Mouse (Mus musculus): Measurements from ENCODE around the gene Atr. TPM values are rescaled to one million over a fixed set of nuclear protein-coding genes. Genes with fewer than 3 reads are reported as not detected.
A peak's percentile ranks its signal among the peaks of the same experiment; 100 is the strongest.

Atr gene
- polyA plus RNA-seq, 1 experiment from 2014 or later: 14.0 TPM

- H3K27me3 ChIP-seq (ENCODE audit: control insufficient read depth, insufficient read depth, low read length): no peaks in the 10 kb centered on the region
- no peak overlapping the region for H3K4me3 ChIP-seq (replicated peaks; ENCODE audit: low read length)
- no peak overlapping the region for H3K4me2 ChIP-seq (ENCODE audit: low read depth, low read length)
- no peaks in the 10 kb centered on the region for H3K4me1 ChIP-seq (ENCODE audit: control insufficient read depth, insufficient read depth, low read length)
- 64% methylated on average over 3 of the region's 3 CpGs for WGBS
- ATAC-seq (ENCODE audit: insufficient read depth, low FRiP score): no peak
- H3K9ac ChIP-seq (ENCODE audit: low read length): no peak overlapping the region
- no peak overlapping the region for H3K27ac ChIP-seq (ENCODE audit: low read length)
- no peaks in the 10 kb centered on the region for H3K36me3 ChIP-seq (ENCODE audit: control insufficient read depth, insufficient read depth, low read length)
- H3K9me3 ChIP-seq (replicated peaks; ENCODE audit: control insufficient read depth, low read length): no peaks in the 10 kb centered on the region
These were observed 22.6 kb upstream of the Atr start for GRCm38 (mm10) chr9:95834799-95835198.

- H3K4me3 ChIP-seq (replicated peaks; ENCODE audit: low read length): no peak overlapping the region
- no peak for ATAC-seq (ENCODE audit: insufficient read depth, low FRiP score)
- H3K36me3 ChIP-seq (ENCODE audit: control insufficient read depth, insufficient read depth, low read length): no peaks in the 10 kb centered on the region
- no peaks in the 10 kb centered on the region for H3K9me3 ChIP-seq (replicated peaks; ENCODE audit: control insufficient read depth, low read length)
- no peak overlapping the region for H3K9ac ChIP-seq (ENCODE audit: low read length)
- WGBS: 89% methylated on average over 10 of the region's 10 CpGs
- H3K27ac ChIP-seq (ENCODE audit: low read length): no peak overlapping the region
- H3K27me3 ChIP-seq (ENCODE audit: control insufficient read depth, insufficient read depth, low read length): no peaks in the 10 kb centered on the region
- H3K4me1 ChIP-seq (ENCODE audit: control insufficient read depth, insufficient read depth, low read length): no peaks in the 10 kb centered on the region
- H3K4me2 ChIP-seq (ENCODE audit: low read depth, low read length): no peak overlapping the region
These were observed 21.7 kb upstream of the Atr start for GRCm38 (mm10) chr9:95835741-95836140.

GRCm38 (mm10) chr9:95839424-95839823, 18.0 kb upstream of the Atr start:
- Histone ChIP-seq H3K36me3 (ENCODE audit: control insufficient read depth, insufficient read depth, low read length) (no peaks in the 10 kb centered on the region), H3K27ac (ENCODE audit: low read length) (no peak overlapping the region), H3K4me1 (ENCODE audit: control insufficient read depth, insufficient read depth, low read length) (no peaks in the 10 kb centered on the region), H3K27me3 (ENCODE audit: control insufficient read depth, insufficient read depth, low read length) (peaks cover 2% of the 10 kb centered on the region; the same call in 1 of the 2 replicates), H3K9me3 (replicated peaks; ENCODE audit: control insufficient read depth, low read length) (no peaks in the 10 kb centered on the region), H3K4me2 (ENCODE audit: low read depth, low read length) (no peak overlapping the region), H3K9ac (ENCODE audit: low read length) (no peak overlapping the region), H3K4me3 (replicated peaks; ENCODE audit: low read length) (no peak overlapping the region)
- ATAC-seq (ENCODE audit: insufficient read depth, low FRiP score): no peak
- WGBS: 68% methylated on average over 3 of the region's 3 CpGs

- no peaks in the 10 kb centered on the region for H3K36me3 ChIP-seq (ENCODE audit: control insufficient read depth, insufficient read depth, low read length)
- peak within 1 kb of the TSS; percentile 82 for H3K27ac ChIP-seq (ENCODE audit: low read length)
- H3K4me2 ChIP-seq (ENCODE audit: low read depth, low read length): peak within 1 kb of the TSS; percentile 93
- peak within 1 kb of the TSS; percentile 71 for H3K4me3 ChIP-seq (replicated peaks; ENCODE audit: low read length)
- H3K4me1 ChIP-seq (ENCODE audit: control insufficient read depth, insufficient read depth, low read length): no peaks in the 10 kb centered on the region
- whole genome bisulfite sequencing: under 1% methylated on average over 46 of the region's 46 CpGs
- ATAC-seq (ENCODE audit: insufficient read depth, low FRiP score): peak; percentile 88
- peak within 1 kb of the TSS; percentile 72 for H3K9ac ChIP-seq (ENCODE audit: low read length)
- peaks cover 2% of the 10 kb centered on the region; the same call in 1 of the 2 replicates for H3K27me3 ChIP-seq (ENCODE audit: control insufficient read depth, insufficient read depth, low read length)
- H3K9me3 ChIP-seq (replicated peaks; ENCODE audit: control insufficient read depth, low read length): no peaks in the 10 kb centered on the region
These were observed 12.5 kb upstream of the Atr start, which contains the start of gene Pls1 for GRCm38 (mm10) chr9:95844825-95845460. TSS of gene Pls1 (minus strand) at chr9:95845311.

GRCm38 (mm10) chr9:95845711-95846110, 11.7 kb upstream of the Atr start:
- ATAC-seq (ENCODE audit: insufficient read depth, low FRiP score): peak; percentile 53; the same call in 1 of the 2 replicates
- no peaks in the 10 kb centered on the region for H3K36me3 ChIP-seq (ENCODE audit: control insufficient read depth, insufficient read depth, low read length)
- no peak overlapping the region for H3K9ac ChIP-seq (ENCODE audit: low read length)
- peak overlapping the region; percentile 82 for H3K27ac ChIP-seq (ENCODE audit: low read length)
- WGBS: 41% methylated on average over 4 of the region's 4 CpGs
- H3K9me3 ChIP-seq (replicated peaks; ENCODE audit: control insufficient read depth, low read length): no peaks in the 10 kb centered on the region
- H3K4me3 ChIP-seq (replicated peaks; ENCODE audit: low read length): no peak overlapping the region
- peaks cover 2% of the 10 kb centered on the region; the same call in 1 of the 2 replicates for H3K27me3 ChIP-seq (ENCODE audit: control insufficient read depth, insufficient read depth, low read length)
- H3K4me2 ChIP-seq (ENCODE audit: low read depth, low read length): peak overlapping the region; percentile 93
- H3K4me1 ChIP-seq (ENCODE audit: control insufficient read depth, insufficient read depth, low read length): no peaks in the 10 kb centered on the region

GRCm38 (mm10) chr9:95851671-95852070, 5.7 kb upstream of the Atr start:
- ATAC-seq (ENCODE audit: insufficient read depth, low FRiP score): no peak
- WGBS: 71% methylated on average over 11 of the region's 11 CpGs
- H3K36me3 ChIP-seq (ENCODE audit: control insufficient read depth, insufficient read depth, low read length): no peaks in the 10 kb centered on the region

GRCm38 (mm10) chr9:95852896-95853295, 4.5 kb upstream of the Atr start:
- Histone ChIP-seq H3K27me3 (ENCODE audit: control insufficient read depth, insufficient read depth, low read length) (no peaks in the 10 kb centered on the region), H3K4me2 (ENCODE audit: low read depth, low read length) (no peak overlapping the region), H3K9ac (ENCODE audit: low read length) (no peak overlapping the region), H3K4me1 (ENCODE audit: control insufficient read depth, insufficient read depth, low read length) (no peaks in the 10 kb centered on the region), H3K36me3 (ENCODE audit: control insufficient read depth, insufficient read depth, low read length) (no peaks in the 10 kb centered on the region), H3K27ac (ENCODE audit: low read length) (no peak overlapping the region), H3K4me3 (replicated peaks; ENCODE audit: low read length) (no peak overlapping the region), H3K9me3 (replicated peaks; ENCODE audit: control insufficient read depth, low read length) (no peaks in the 10 kb centered on the region)
- WGBS: 24% methylated on average over 4 of the region's 4 CpGs
- no peak for ATAC-seq (ENCODE audit: insufficient read depth, low FRiP score)

More at GRCm38 (mm10) chr9:95851671-95852070, 5.7 kb upstream of the Atr start:
- H3K9ac ChIP-seq (ENCODE audit: low read length): no peak overlapping the region
- H3K4me3 ChIP-seq (replicated peaks; ENCODE audit: low read length): no peak overlapping the region
- H3K9me3 ChIP-seq (replicated peaks; ENCODE audit: control insufficient read depth, low read length): no peaks in the 10 kb centered on the region
- H3K4me2 ChIP-seq (ENCODE audit: low read depth, low read length): no peak overlapping the region
- H3K27me3 ChIP-seq (ENCODE audit: control insufficient read depth, insufficient read depth, low read length): no peaks in the 10 kb centered on the region
- H3K4me1 ChIP-seq (ENCODE audit: control insufficient read depth, insufficient read depth, low read length): no peaks in the 10 kb centered on the region
- no peak overlapping the region for H3K27ac ChIP-seq (ENCODE audit: low read length)

- 47% methylated on average over 2 of the region's 2 CpGs for WGBS
- ATAC-seq (ENCODE audit: insufficient read depth, low FRiP score): no peak
- Histone ChIP-seq H3K4me2 (ENCODE audit: low read depth, low read length) (no peak overlapping the region), H3K9me3 (replicated peaks; ENCODE audit: control insufficient read depth, low read length) (no peaks in the 10 kb centered on the region), H3K27me3 (ENCODE audit: control insufficient read depth, insufficient read depth, low read length) (no peaks in the 10 kb centered on the region), H3K27ac (ENCODE audit: low read length) (no peak overlapping the region), H3K9ac (ENCODE audit: low read length) (no peak overlapping the region), H3K36me3 (ENCODE audit: control insufficient read depth, insufficient read depth, low read length) (no peaks in the 10 kb centered on the region), H3K4me3 (replicated peaks; ENCODE audit: low read length) (no peak overlapping the region), H3K4me1 (ENCODE audit: control insufficient read depth, insufficient read depth, low read length) (no peaks in the 10 kb centered on the region)
These were observed 2.5 kb upstream of the Atr start for GRCm38 (mm10) chr9:95854891-95855290.

- H3K4me2 ChIP-seq (ENCODE audit: low read depth, low read length): no peak overlapping the region
- no peaks in the 10 kb centered on the region for H3K4me1 ChIP-seq (ENCODE audit: control insufficient read depth, insufficient read depth, low read length)
- no peak for ATAC-seq (ENCODE audit: insufficient read depth, low FRiP score)
- no peaks in the 10 kb centered on the region for H3K9me3 ChIP-seq (replicated peaks; ENCODE audit: control insufficient read depth, low read length)
- WGBS: 89% methylated on average over 4 of the region's 4 CpGs
- H3K4me3 ChIP-seq (replicated peaks; ENCODE audit: low read length): no peak overlapping the region
- no peaks in the 10 kb centered on the region for H3K36me3 ChIP-seq (ENCODE audit: control insufficient read depth, insufficient read depth, low read length)
- no peak overlapping the region for H3K27ac ChIP-seq (ENCODE audit: low read length)
- H3K9ac ChIP-seq (ENCODE audit: low read length): no peak overlapping the region
- no peaks in the 10 kb centered on the region for H3K27me3 ChIP-seq (ENCODE audit: control insufficient read depth, insufficient read depth, low read length)
These were observed 1.4 kb upstream of the Atr start for GRCm38 (mm10) chr9:95856004-95856403.
